Mouse (Mus musculus) forebrain, postnatal 0 days (tissue): ENCODE measurements around the gene Cars2. TPM values are rescaled to one million over a fixed set of nuclear protein-coding genes. Genes with fewer than 3 reads are reported as not detected.
A peak's percentile ranks its signal among the peaks of the same experiment; 100 is the strongest.

Experiments used
- ATAC-seq: fragments of 200-750 bp; cut with Nextera tagmentation; 2 replicates; pipeline ENCODE4 v1.8.0; 2017; ENCODE audit warnings: mild to moderate bottlenecking, moderate library complexity
- DNase-seq: peaks from one replicate; pipeline ENCODE4 v3.0.0-alpha.2; 2015
- H3K27ac ChIP-seq: fragments of 300-500 bp; sonication (generic); 2 replicates; pipeline ENCODE4 v1.5.1; 2014; ENCODE audit warnings: low read depth, mild to moderate bottlenecking, antibody characterized with exemption, low read length, moderate library complexity, mixed read lengths
- H3K27me3 ChIP-seq: fragments of 300-500 bp; sonication (generic); 2 replicates; pipeline ENCODE4 v1.6.1; 2014; ENCODE audit warnings: mild to moderate bottlenecking, low read length, mixed read lengths; ENCODE audit not compliant: insufficient read depth
- H3K36me3 ChIP-seq: fragments of 300-500 bp; sonication (generic); 2 replicates; pipeline ENCODE4 v1.6.1; 2014; ENCODE audit warnings: mild to moderate bottlenecking, moderate library complexity; ENCODE audit not compliant: insufficient read depth
- H3K4me1 ChIP-seq: fragments of 300-500 bp; sonication (generic); 2 replicates; pipeline ENCODE4 v1.6.1; 2014; ENCODE audit warnings: antibody characterized with exemption; ENCODE audit not compliant: insufficient read depth
- H3K4me2 ChIP-seq: fragments of 300-500 bp; sonication (generic); 2 replicates; pipeline ENCODE4 v1.6.1; 2014; ENCODE audit warnings: low read depth, mild to moderate bottlenecking, moderate library complexity
- H3K4me3 ChIP-seq: fragments of 300-500 bp; sonication (generic); 2 replicates; pipeline ENCODE4 v1.5.1; 2014; ENCODE audit warnings: low read depth, low read length, mixed read lengths
- H3K9ac ChIP-seq: fragments of 300-500 bp; sonication (generic); 2 replicates; pipeline ENCODE4 v1.6.1; 2014; ENCODE audit warnings: mild to moderate bottlenecking
- H3K9me3 ChIP-seq: fragments of 300-500 bp; sonication (generic); 2 replicates; pipeline ENCODE4 v1.6.1; 2016; ENCODE audit warnings: low read length
- CTCF ChIP-seq: sonication (generic); IDR thresholded peaks from 2 replicates; pipeline ENCODE4 v1.5.1; 2016; ENCODE audit warnings: antibody characterized with exemption, control low read depth, low read depth
- WGBS: fragments of 180-500 bp; shearing (Covaris S2); extraction: QIAGEN DNeasy Blood & Tissue Kit; methylation state at CpG from one replicate; pipeline ENCODE4 v1.1.7; 2014; 5-methylcytosine and 5-hydroxymethylcytosine counted together
- polyA plus RNA-seq: library from polyadenylated mRNA; unstranded; fragments of >200 nt; fragmentation: Nextera tagmentation; extraction: Ambion mirVana; gene quantifications from 2 replicates; pipeline ENCODE4 v1.2.1, GENCODE M21; 2015
- total RNA-seq: library from RNA; depleted of rRNA; stranded (reverse); fragments of >200 nt; gene quantifications from 2 replicates; pipeline ENCODE4 v1.2.3, GENCODE M21; 2014

Cars2 gene
- total and polyA plus RNA-seq, 2 experiments from 2014 or later = 25.9 to 49.9 TPM

DNA sequence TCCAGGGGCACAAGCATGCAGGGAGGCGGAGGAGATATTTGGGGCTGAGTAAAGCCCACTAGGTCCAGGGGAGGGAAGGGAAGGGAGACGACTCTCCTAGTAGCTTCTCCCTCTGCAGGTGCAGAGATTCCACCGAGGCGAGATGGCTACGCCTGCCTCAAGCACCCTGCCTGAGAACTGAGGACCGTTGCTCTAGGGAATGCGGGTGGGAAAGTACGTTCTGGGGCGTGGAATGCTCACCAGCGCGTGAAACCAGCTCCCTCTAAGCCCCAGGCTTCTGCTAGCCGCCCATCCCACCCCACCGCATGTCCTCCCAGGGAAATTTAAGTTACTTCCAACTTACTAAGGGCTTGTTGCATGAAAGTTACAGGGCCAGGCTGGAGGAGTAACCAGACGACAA, 71.0 kb downstream of the Cars2 start:
- H3K4me3 ChIP-seq = no peak overlapping the region
- peaks cover 8% of the 10 kb centered on the region for H3K4me1 ChIP-seq
- TF ChIP-seq CTCF = no peak
- 10% methylated on average over 14 of the region's 14 CpGs for WGBS
- H3K9ac ChIP-seq = no peak overlapping the region
- H3K27me3 ChIP-seq = peaks cover 42% of the 10 kb centered on the region
- H3K9me3 ChIP-seq = no peaks in the 10 kb centered on the region
- H3K36me3 ChIP-seq = no peaks in the 10 kb centered on the region
- H3K27ac ChIP-seq = no peak overlapping the region
- no peak for ATAC-seq
- DNase-seq = no peak
- H3K4me2 ChIP-seq = no peak overlapping the region

DNA sequence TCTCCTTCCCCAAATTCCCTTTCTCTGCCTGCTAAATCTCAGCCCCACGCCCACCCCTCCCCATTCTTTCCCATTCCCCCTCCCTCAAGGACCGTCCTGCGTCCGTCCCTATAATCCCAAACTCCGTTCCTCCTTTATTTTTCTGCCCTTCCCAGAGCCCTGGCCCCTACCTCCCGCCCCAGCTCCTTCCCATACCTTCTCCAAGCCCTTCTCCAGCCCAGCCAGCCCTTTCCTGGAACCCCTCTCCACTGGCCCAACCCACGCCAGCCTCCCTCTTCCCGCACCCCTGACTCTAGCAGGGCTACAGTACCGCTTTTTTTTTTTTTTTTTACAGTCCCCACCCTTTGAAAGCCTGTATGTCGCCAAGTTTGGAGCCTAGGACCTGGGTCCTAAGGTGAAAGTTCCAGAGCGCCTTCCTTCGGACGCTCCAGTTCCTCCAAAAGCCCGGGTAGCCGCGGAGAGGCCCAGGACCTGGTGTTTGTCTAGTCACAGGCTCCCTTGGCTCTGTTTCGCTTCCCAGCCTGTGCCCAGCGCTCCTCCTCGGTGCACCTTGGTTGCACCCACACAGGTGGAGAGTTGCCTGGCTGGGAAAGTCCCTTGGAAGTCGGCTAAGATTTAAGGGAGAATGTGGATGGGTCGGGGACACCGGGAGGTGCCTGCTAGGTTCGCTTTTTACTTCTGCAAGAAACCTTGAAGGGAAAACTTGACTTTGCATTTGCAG, 71.6 kb downstream of the Cars2 start:
- Histone ChIP-seq H3K4me3 (peak overlapping the region; percentile 42), H3K4me1 (peaks cover 8% of the 10 kb centered on the region), H3K9ac (no peak overlapping the region), H3K4me2 (peak overlapping the region; percentile 97), H3K36me3 (no peaks in the 10 kb centered on the region), H3K27me3 (peaks cover 48% of the 10 kb centered on the region), H3K9me3 (no peaks in the 10 kb centered on the region), H3K27ac (no peak overlapping the region)
- no peak for TF ChIP-seq CTCF
- WGBS = 5% methylated on average over 23 of the region's 23 CpGs
- ATAC-seq (no peak), DNase-seq (no peak)

DNA sequence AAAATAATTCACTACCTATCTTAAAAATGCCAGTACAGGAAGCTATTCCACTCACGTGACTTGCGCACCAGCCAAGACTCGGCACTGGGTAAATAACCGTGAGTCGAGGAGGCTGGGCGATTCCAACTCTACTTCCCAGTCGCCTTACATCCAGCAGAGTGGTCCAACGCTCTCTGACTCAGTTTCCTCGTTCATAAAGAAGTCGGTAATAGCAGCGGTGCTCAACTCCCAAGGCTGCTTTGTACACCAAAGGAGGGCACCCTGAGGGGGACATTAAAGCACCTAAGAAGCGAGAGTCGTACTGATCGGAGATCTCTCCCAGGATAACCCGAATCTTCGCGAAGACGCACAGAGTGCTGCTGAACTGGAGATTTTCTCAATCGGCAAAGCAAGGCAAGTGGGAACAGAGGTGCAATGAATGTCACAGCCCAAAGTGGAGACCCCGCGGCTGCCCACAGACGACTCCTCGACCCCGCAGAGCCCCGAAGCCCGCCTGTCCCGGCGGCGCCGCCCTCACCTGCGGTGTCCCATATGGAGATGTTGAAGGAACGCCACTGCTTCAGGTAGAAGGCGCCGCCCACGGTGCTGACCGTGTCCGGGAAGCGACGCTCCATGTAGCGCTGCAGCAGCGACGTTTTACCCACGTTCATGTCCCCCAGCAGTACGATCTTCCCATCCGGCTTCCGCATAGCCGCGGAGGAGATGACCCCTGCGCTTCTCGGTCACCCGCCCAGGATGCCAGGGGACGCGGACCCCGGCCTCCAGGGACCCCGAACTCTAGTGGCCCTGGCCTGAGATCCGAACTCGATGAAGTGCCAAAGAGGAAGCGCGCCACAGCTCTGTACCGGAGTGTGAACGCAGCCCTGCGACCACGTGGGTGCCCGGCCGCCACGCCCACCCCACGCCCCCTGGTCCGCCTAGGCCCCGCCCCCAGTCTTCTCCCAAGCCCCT, 72.5 kb downstream of the Cars2 start, which contains the start of gene Rab20:
TSS of gene Rab20 (minus strand) at position 900 of the 951 bp plus-strand sequence.
- WGBS = under 1% methylated on average over 68 of the region's 69 CpGs
- Histone ChIP-seq H3K9ac (peak within 1 kb of the TSS; percentile 50), H3K9me3 (no peaks in the 10 kb centered on the region), H3K4me2 (peak within 1 kb of the TSS; percentile 97), H3K4me3 (peak within 1 kb of the TSS; percentile 42), H3K36me3 (no peaks in the 10 kb centered on the region), H3K27ac (no peak within 1 kb of the TSS), H3K27me3 (peaks cover 52% of the 10 kb centered on the region), H3K4me1 (peaks cover 8% of the 10 kb centered on the region)
- DNase-seq = peak; percentile 47
- no peak for TF ChIP-seq CTCF
- peak; percentile 78 for ATAC-seq

DNA sequence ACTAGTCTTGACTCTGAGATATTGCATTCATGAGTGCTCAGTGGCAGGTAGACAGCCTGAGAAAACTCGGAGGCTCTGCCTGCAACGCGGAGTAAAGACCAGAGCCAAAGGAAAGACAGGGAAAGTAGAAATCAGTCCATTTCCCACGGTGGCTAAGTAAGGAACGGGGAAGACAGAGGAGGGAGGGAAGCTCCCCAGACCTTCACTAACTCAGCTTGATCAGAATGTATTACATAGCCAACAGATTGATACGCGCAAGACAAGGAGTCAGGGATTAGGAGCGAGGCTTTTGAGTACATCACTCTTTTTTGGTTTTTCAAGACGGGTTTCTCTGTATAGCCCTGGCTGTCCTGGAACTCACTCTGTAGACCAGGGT, 73.4 kb downstream of the Cars2 start:
- WGBS = 4% methylated on average over 9 of the region's 9 CpGs

DNA sequence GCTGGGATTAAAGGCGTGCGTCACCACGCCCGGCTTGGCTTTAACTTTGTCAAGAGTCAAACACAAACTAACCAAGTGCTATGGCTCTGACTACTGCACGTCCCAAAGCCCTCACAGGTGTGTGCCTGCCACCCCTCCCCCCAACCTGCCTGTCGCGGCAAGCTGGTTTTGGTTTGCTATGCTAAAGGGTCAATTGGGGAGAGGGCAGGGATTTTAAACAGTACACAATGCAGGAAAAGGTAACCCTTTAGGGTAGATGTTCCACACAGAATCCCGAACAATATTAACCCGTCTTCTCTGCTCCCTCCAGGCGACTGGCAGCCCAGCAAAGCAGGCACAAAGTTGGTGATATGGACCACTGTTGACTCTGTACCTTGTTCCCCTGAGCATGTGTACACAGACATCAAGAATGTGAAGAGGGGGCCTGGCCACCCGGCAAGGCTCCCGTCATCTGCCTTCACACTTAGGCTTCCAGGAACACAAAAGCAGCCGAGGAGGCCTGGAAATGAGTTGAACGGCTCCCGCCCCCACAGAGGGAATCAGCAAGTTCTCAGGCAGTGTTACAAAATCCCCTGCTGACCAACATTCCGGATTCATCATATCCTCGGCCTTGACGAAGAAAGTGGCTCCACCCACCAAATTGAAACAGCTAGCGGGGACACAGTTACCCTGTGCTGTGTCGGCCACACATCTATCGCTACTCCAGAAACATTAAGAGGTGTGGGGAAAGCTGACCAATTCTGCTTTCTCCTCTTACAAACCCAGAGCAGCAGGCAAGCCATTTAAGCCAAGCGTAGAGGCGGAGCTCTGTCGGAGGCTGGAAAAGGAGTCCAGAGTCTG, 74.0 kb downstream of the Cars2 start:
- Histone ChIP-seq H3K4me2 (peak overlapping the region; percentile 13; the same call in 1 of the 2 replicates), H3K4me3 (peak overlapping the region; percentile 11; the same call in 1 of the 2 replicates), H3K4me1 (peaks cover 8% of the 10 kb centered on the region), H3K36me3 (no peaks in the 10 kb centered on the region), H3K27ac (no peak overlapping the region), H3K9ac (no peak overlapping the region), H3K27me3 (peaks cover 52% of the 10 kb centered on the region), H3K9me3 (no peaks in the 10 kb centered on the region)
- WGBS = 12% methylated on average over 24 of the region's 24 CpGs
- no peak for TF ChIP-seq CTCF
- ATAC-seq = no peak
- DNase-seq = no peak

More for the DNA sequence above, 73.4 kb downstream of the Cars2 start:
- Histone ChIP-seq H3K9ac (no peak overlapping the region), H3K4me1 (peaks cover 8% of the 10 kb centered on the region), H3K4me2 (peak overlapping the region; percentile 97; the same call in 1 of the 2 replicates), H3K27ac (no peak overlapping the region), H3K9me3 (no peaks in the 10 kb centered on the region), H3K27me3 (peaks cover 52% of the 10 kb centered on the region), H3K4me3 (peak overlapping the region; percentile 11; the same call in 1 of the 2 replicates), H3K36me3 (no peaks in the 10 kb centered on the region)
- TF ChIP-seq CTCF = no peak
- DNase-seq (no peak), ATAC-seq (no peak)

DNA sequence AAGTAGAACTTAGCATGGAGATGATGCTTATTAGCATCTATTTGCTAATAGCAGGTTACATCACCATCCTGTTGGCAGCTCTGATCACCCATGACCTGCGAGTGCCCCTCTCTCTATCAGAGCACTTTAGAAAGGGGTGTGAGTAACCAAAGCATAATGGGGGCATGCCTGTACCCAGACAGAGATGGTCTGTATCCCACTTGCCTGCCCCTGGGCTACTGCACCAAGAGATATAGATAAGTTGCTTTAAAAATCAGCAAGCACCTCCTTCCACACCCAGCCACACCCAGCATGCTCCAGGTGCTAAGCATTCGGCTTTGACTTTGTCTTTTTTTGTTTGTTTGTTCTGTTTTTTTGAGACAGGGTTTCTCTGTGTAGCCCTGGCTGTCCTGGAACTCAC, 74.7 kb downstream of the Cars2 start:
- 29% methylated on average over 2 of the region's 2 CpGs for WGBS
- no peaks in the 10 kb centered on the region for H3K36me3 ChIP-seq
- no peak for ATAC-seq
- H3K27ac ChIP-seq = no peak overlapping the region
- H3K9me3 ChIP-seq = no peaks in the 10 kb centered on the region
- H3K9ac ChIP-seq = no peak overlapping the region
- no peak for DNase-seq
- H3K27me3 ChIP-seq = peaks cover 51% of the 10 kb centered on the region
- TF ChIP-seq CTCF = no peak
- H3K4me3 ChIP-seq = no peak overlapping the region
- peaks cover 8% of the 10 kb centered on the region for H3K4me1 ChIP-seq
- no peak overlapping the region for H3K4me2 ChIP-seq
